Mouse (Mus musculus) heart, postnatal 0 days (tissue): Measurements from ENCODE around the gene Cfap20.

Experiments used
- CTCF ChIP-seq: IDR thresholded peaks from 2 replicates; pipeline ENCODE4 v1.5.1; 2016; ENCODE audit warnings: antibody characterized with exemption, control low read depth, low read depth
- EP300 ChIP-seq: IDR thresholded peaks from 2 replicates; pipeline ENCODE4 v1.6.1; 2016; ENCODE audit warnings: antibody characterized with exemption, low read depth

- no peak for TF ChIP-seq CTCF
- TF ChIP-seq EP300: no peak
Measured at GRCm38 (mm10) chr8:95433124-95433523, 1.5 kb downstream of the Cfap20 start.
